8 mouse cellular contexts compared by ENCODE assay signal in genomic region chr13:104285737-104286311, GRCm38 (mm10). TPM values are rescaled to one million over a fixed set of nuclear protein-coding genes. Genes with fewer than 3 reads are reported as not detected.
DNase-seq lines count a peak whose midpoint lies in the region; ATAC-seq and TF ChIP-seq lines count a peak whose summit lies in the region.

No protein-coding gene starts in this region.

- TF ChIP-seq CTCF in gastrocnemius, adult 2 months (IDR thresholded peaks at IDR 0.05): no peak

- no peaks in the 10 kb centered on the region for H3K27me3 ChIP-seq in forebrain, embryonic 16.5 days (replicated peaks; ENCODE audit: control insufficient read depth, insufficient read depth, low read length)
- H3K27me3 ChIP-seq in hindbrain, embryonic 16.5 days (replicated peaks; ENCODE audit: control insufficient read depth, insufficient read depth, low read length): no peaks in the 10 kb centered on the region
- H3K27me3 ChIP-seq in midbrain, embryonic 11.5 days (ENCODE audit: control insufficient read depth, insufficient read depth, low read length): no peaks in the 10 kb centered on the region

- H3K36me3 ChIP-seq in forebrain, embryonic 16.5 days (ENCODE audit: control insufficient read depth, insufficient read depth): no peaks in the 10 kb centered on the region
- H3K36me3 ChIP-seq in hindbrain, embryonic 16.5 days (ENCODE audit: control insufficient read depth, insufficient read depth, low read length): no peaks in the 10 kb centered on the region
- H3K36me3 ChIP-seq in midbrain, embryonic 11.5 days (ENCODE audit: control insufficient read depth, insufficient read depth, low read length): no peaks in the 10 kb centered on the region

- peak overlapping the region; percentile 56 for H3K4me2 ChIP-seq in forebrain, embryonic 16.5 days (ENCODE audit: low read length)
- peak overlapping the region; percentile 82 for H3K4me2 ChIP-seq in hindbrain, embryonic 16.5 days (ENCODE audit: low read length)
- H3K4me2 ChIP-seq in midbrain, embryonic 11.5 days: peak overlapping the region; percentile 58

- H3K4me3 ChIP-seq in gastrocnemius, adult 2 months: peak overlapping the region; percentile 83
- peak overlapping the region; percentile 39 for H3K4me3 ChIP-seq in forebrain, embryonic 16.5 days (replicated peaks; ENCODE audit: low read length)
- H3K4me3 ChIP-seq in hindbrain, embryonic 16.5 days (ENCODE audit: low read length): peak overlapping the region; percentile 42
- peak overlapping the region; percentile 46 for H3K4me3 ChIP-seq in midbrain, embryonic 11.5 days (ENCODE audit: low read depth, low read length)

- no peak for ATAC-seq in forebrain, embryonic 16.5 days
- ATAC-seq in hindbrain, embryonic 16.5 days: no peak
- no peak for ATAC-seq in midbrain, embryonic 11.5 days (ENCODE audit: low FRiP score)

- intact Hi-C loops in gastrocnemius, adult 2 months (cut with DNase I): loop anchor here (2.0 to 5.0 kb wide), 4 partner anchors 59 to 655 kb away; partner anchors contain the start of genes Cenpk and Ppwd1
- intact Hi-C loops in gastrocnemius, postnatal 14 days (cut with DNase I; ENCODE audit: low total_unique reads): loop anchor here (5.0 to 10.0 kb wide), 2 partner anchors 396 to 659 kb away; no protein-coding TSS in a partner anchor
- intact Hi-C loops in left cerebral cortex, postnatal 25 days (cut with DNase I): loop anchor here (1.0 to 2.0 kb wide), 3 partner anchors 233 to 503 kb away; no protein-coding TSS in a partner anchor

- under 1% methylated on average over 10 of the region's 10 CpGs for WGBS in forebrain, embryonic 16.5 days
- WGBS in hindbrain, embryonic 16.5 days: under 1% methylated on average over 10 of the region's 10 CpGs
- WGBS in midbrain, embryonic 11.5 days: 2% methylated on average over 10 of the region's 10 CpGs

- H3K9me3 ChIP-seq in forebrain, embryonic 16.5 days (ENCODE audit: control insufficient read depth, low read length): no peaks in the 10 kb centered on the region
- no peaks in the 10 kb centered on the region for H3K9me3 ChIP-seq in hindbrain, embryonic 16.5 days (ENCODE audit: control insufficient read depth, low read length)
- H3K9me3 ChIP-seq in midbrain, embryonic 11.5 days (ENCODE audit: control insufficient read depth, low read length): no peaks in the 10 kb centered on the region

- peaks cover 25% of the 10 kb centered on the region for H3K4me1 ChIP-seq in forebrain, embryonic 16.5 days (replicated peaks; ENCODE audit: control insufficient read depth, insufficient read depth, low read length)
- H3K4me1 ChIP-seq in hindbrain, embryonic 16.5 days (ENCODE audit: control insufficient read depth, insufficient read depth, low read depth, low read length): peaks cover 13% of the 10 kb centered on the region
- H3K4me1 ChIP-seq in midbrain, embryonic 11.5 days (ENCODE audit: control insufficient read depth, insufficient read depth, low read length): peaks cover 10% of the 10 kb centered on the region; the same call in 1 of the 2 replicates

- DNase-seq in gastrocnemius, adult 2 months: peak; percentile 23
- DNase-seq in gastrocnemius, postnatal 14 days: no peak
- peak; percentile 16 for DNase-seq in cerebellum, adult 11 months
- DNase-seq in left cerebral cortex, postnatal 25 days (ENCODE audit: low spot score in 2 of 2): peak; percentile 31 to 39
- peak; percentile 88 for DNase-seq in midbrain, embryonic 11.5 days (ENCODE audit: low spot score, missing footprints)
- peak; percentile 48 for DNase-seq in thymus, postnatal 0 days (ENCODE audit: low spot score)

- peak overlapping the region; percentile 89 for H3K27ac ChIP-seq in gastrocnemius, adult 2 months
- H3K27ac ChIP-seq in forebrain, embryonic 16.5 days (ENCODE audit: low read length): peak overlapping the region; percentile 61
- peak overlapping the region; percentile 77 for H3K27ac ChIP-seq in hindbrain, embryonic 16.5 days (ENCODE audit: low read depth, low read length)
- no peak overlapping the region for H3K27ac ChIP-seq in midbrain, embryonic 11.5 days (ENCODE audit: low read depth, low read length)

- H3K9ac ChIP-seq in forebrain, embryonic 16.5 days (replicated peaks; ENCODE audit: low read depth, low read length): peak overlapping the region; percentile 20; the same call in 1 of the 2 replicates
- H3K9ac ChIP-seq in hindbrain, embryonic 16.5 days (ENCODE audit: low read depth, low read length): peak overlapping the region; percentile 57
- peak overlapping the region; percentile 26; the same call in 1 of the 2 replicates for H3K9ac ChIP-seq in midbrain, embryonic 11.5 days (ENCODE audit: low read length)

RNA-seq across cellular contexts. Expression of gene Adamts6, which starts 1.8 kb away (rescaled TPM):
- 1 to 10 TPM in 1 of 2 experiments, under 1 TPM in 1; 0.84 to 1.5 TPM for total RNA-seq in gastrocnemius, adult 2 months (2021)
- under 1 TPM; 0.64 to 0.75 TPM for total RNA-seq in gastrocnemius, postnatal 14 days (2021)
- 1.8 and 2.5 TPM in 2 replicates for polyA plus RNA-seq in forebrain, embryonic 16.5 days (2015; fragmentation: Nextera tagmentation; extraction: Ambion mirVana)
- polyA plus RNA-seq in hindbrain, embryonic 16.5 days (2015; fragmentation: Nextera tagmentation; extraction: Ambion mirVana): 1.2 and 1.8 TPM in 2 replicates
- 1 to 10 TPM; 3.1 to 4.4 TPM for total RNA-seq in left cerebral cortex, postnatal 25 days (2021)
- polyA plus RNA-seq in midbrain, embryonic 11.5 days (2014; fragmentation: Nextera tagmentation; extraction: Ambion mirVana): 2.6 and 3.3 TPM in 2 replicates
- 1.8 and 2.1 TPM in 2 replicates for polyA plus RNA-seq in thymus, postnatal 0 days (2015; fragmentation: Nextera tagmentation; extraction: Ambion mirVana)

RNA-seq across cellular contexts. Expression of gene Ppwd1, which starts 57.2 kb away (rescaled TPM):
- 1 to 10 TPM; 7.5 to 8.1 TPM for total RNA-seq in gastrocnemius, adult 2 months (2021)
- total RNA-seq in gastrocnemius, postnatal 14 days (2021): 1 to 10 TPM; 5.8 to 6.2 TPM
- 9.7 and 10.3 TPM in 2 replicates for polyA plus RNA-seq in forebrain, embryonic 16.5 days (2015; fragmentation: Nextera tagmentation; extraction: Ambion mirVana)
- 6.8 and 7.6 TPM in 2 replicates for polyA plus RNA-seq in hindbrain, embryonic 16.5 days (2015; fragmentation: Nextera tagmentation; extraction: Ambion mirVana)
- 10 to 100 TPM; 12.6 to 14.4 TPM for total RNA-seq in left cerebral cortex, postnatal 25 days (2021)
- 15.7 and 16.4 TPM in 2 replicates for polyA plus RNA-seq in midbrain, embryonic 11.5 days (2014; fragmentation: Nextera tagmentation; extraction: Ambion mirVana)
- polyA plus RNA-seq in thymus, postnatal 0 days (2015; fragmentation: Nextera tagmentation; extraction: Ambion mirVana): 16.7 and 17.1 TPM in 2 replicates

RNA-seq across cellular contexts. Expression of gene Cenpk, which starts 57.4 kb away (rescaled TPM):
- total RNA-seq in gastrocnemius, adult 2 months (2021): under 1 TPM in 1 of 2 experiments, not detected in 1; 0.41 TPM
- total RNA-seq in gastrocnemius, postnatal 14 days (2021): 1 to 10 TPM; 1.2 to 1.3 TPM
- 22.5 and 28.3 TPM in 2 replicates for polyA plus RNA-seq in forebrain, embryonic 16.5 days (2015; fragmentation: Nextera tagmentation; extraction: Ambion mirVana)
- polyA plus RNA-seq in hindbrain, embryonic 16.5 days (2015; fragmentation: Nextera tagmentation; extraction: Ambion mirVana): 11.8 and 13.7 TPM in 2 replicates
- total RNA-seq in left cerebral cortex, postnatal 25 days (2021): under 1 TPM; 0.69 to 0.94 TPM
- polyA plus RNA-seq in midbrain, embryonic 11.5 days (2014; fragmentation: Nextera tagmentation; extraction: Ambion mirVana): 75.1 and 77.1 TPM in 2 replicates
- polyA plus RNA-seq in thymus, postnatal 0 days (2015; fragmentation: Nextera tagmentation; extraction: Ambion mirVana): 68.6 and 72.9 TPM in 2 replicates
